Mouse (Mus musculus): ENCODE data around the gene Ms4a6d. TPM values are rescaled to one million over a fixed set of nuclear protein-coding genes. Genes with fewer than 3 reads are reported as not detected.

The Ms4a6d gene
- 0.82 and 1.2 TPM in 2 replicates for polyA plus RNA-seq (2012; ENCODE audit: low replicate concordance)

GRCm38 (mm10) chr19:11604603-11605002 lies at the start of gene Ms4a6d:
Gene Ms4a6d, minus strand, starts transcription at chr19:11604849.

GRCm38 (mm10) chr19:11640732-11641131 lies 36.1 kb upstream of the Ms4a6d start, which contains the start of gene Ms4a3:
Gene Ms4a3, minus strand, starts transcription at chr19:11640851.

GRCm38 (mm10) chr19:11623551-11623950 lies 18.9 kb upstream of the Ms4a6d start, which contains the start of gene Ms4a2:
Gene Ms4a2, minus strand, starts transcription at chr19:11623719.

Other genes starting within 250 kb of the Ms4a6d start
- 0.23 and 0.44 TPM in 2 replicates for gene Ms4a4a, start 229.3 kb downstream of the Ms4a6d start, polyA plus RNA-seq (2012; ENCODE audit: low replicate concordance)
- gene Ms4a4c, start 200.1 kb downstream of the Ms4a6d start, polyA plus RNA-seq (2012; ENCODE audit: low replicate concordance): 0.14 and 0.82 TPM in 2 replicates
- 4.0 and 15.1 TPM in 2 replicates for gene Ms4a4b, start 161.3 kb downstream of the Ms4a6d start, polyA plus RNA-seq (2012; ENCODE audit: low replicate concordance)
- 0.66 and 1.0 TPM in 2 replicates for gene Ms4a6c, start 135.5 kb downstream of the Ms4a6d start, polyA plus RNA-seq (2012; ENCODE audit: low replicate concordance)
- gene Gm8369, start 118.9 kb downstream of the Ms4a6d start, polyA plus RNA-seq (2012; ENCODE audit: low replicate concordance): 0.20 and 0.48 TPM in 2 replicates
- 0.47 and 1.1 TPM in 2 replicates for gene Ms4a6b, start 88.3 kb downstream of the Ms4a6d start, polyA plus RNA-seq (2012; ENCODE audit: low replicate concordance)
- gene Ms4a4d, start 68.0 kb downstream of the Ms4a6d start, polyA plus RNA-seq (2012; ENCODE audit: low replicate concordance): 0.19 TPM in 1 of 2 replicates, not detected in the other
- not detected in 2 replicates for gene Ms4a2, start 18.9 kb upstream of the Ms4a6d start, polyA plus RNA-seq (2012; ENCODE audit: low replicate concordance)
- gene Ms4a3, start 36.0 kb upstream of the Ms4a6d start, polyA plus RNA-seq (2012; ENCODE audit: low replicate concordance): not detected in 2 replicates
- 0.39 TPM in 1 of 2 replicates, not detected in the other for gene Oosp2, start 55.7 kb upstream of the Ms4a6d start, polyA plus RNA-seq (2012; ENCODE audit: low replicate concordance)
- not detected in 2 replicates for gene Oosp1, start 86.3 kb upstream of the Ms4a6d start, polyA plus RNA-seq (2012; ENCODE audit: low replicate concordance)
- gene Oosp3, start 92.2 kb upstream of the Ms4a6d start, polyA plus RNA-seq (2012; ENCODE audit: low replicate concordance): not detected in 2 replicates
- gene Gif, start 142.7 kb upstream of the Ms4a6d start, polyA plus RNA-seq (2012; ENCODE audit: low replicate concordance): not detected in 2 replicates
- gene Mrpl16, start 165.5 kb upstream of the Ms4a6d start, polyA plus RNA-seq (2012; ENCODE audit: low replicate concordance): 0.61 and 11.3 TPM in 2 replicates
- gene Stx3, start 214.6 kb upstream of the Ms4a6d start, polyA plus RNA-seq (2012; ENCODE audit: low replicate concordance): 1.1 and 1.2 TPM in 2 replicates
- gene Olfr1417, start 234.4 kb upstream of the Ms4a6d start, polyA plus RNA-seq (2012; ENCODE audit: low replicate concordance): not detected in 2 replicates